Mouse (Mus musculus): ENCODE results near the gene Mob1b. TPM values are rescaled to one million over a fixed set of nuclear protein-coding genes. Genes with fewer than 3 reads are reported as not detected.

The Mob1b gene
- polyA plus RNA-seq, 1 experiment: 33.0 TPM

- TF ChIP-seq GATA1 (IDR thresholded peaks at IDR 0.05; ENCODE audit: low read length): no peak
Measured at GRCm38 (mm10) chr5:88793676-88794075, 73.0 kb downstream of the Mob1b start.

DNA sequence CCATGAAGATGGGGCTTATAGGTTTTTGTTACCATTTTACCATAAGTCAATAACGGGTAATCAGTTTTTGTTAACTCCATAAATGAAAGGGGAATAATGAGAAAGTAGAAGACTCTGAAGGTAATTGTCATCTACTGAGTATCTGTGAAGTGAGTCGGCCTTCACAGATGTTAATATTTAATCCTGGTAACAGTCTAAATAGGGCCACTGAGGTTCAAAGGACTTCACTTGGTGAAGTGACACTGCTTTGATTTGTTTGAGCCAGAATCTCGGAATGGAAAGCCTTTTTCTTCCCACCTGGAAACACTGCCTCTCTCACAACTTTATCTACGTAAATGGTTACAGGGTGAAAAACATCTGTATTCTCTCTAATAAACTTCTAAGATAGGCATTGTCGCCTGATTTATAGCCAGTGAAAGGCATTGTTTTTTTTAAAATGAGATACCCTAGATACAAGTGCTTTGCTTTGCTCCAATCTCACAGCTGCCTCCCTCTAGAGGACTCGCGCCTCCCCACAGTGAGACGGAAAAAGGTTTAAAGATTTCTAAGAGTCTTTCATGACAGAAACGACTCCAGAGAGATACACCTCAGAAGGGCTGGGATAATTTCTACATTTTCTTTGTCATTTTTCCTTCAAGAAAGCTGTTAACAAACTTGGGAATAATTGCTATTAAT is 75.4 kb downstream of the Mob1b start:
- no peak for TF ChIP-seq GATA1 (IDR thresholded peaks at IDR 0.05; ENCODE audit: low read length)

DNA sequence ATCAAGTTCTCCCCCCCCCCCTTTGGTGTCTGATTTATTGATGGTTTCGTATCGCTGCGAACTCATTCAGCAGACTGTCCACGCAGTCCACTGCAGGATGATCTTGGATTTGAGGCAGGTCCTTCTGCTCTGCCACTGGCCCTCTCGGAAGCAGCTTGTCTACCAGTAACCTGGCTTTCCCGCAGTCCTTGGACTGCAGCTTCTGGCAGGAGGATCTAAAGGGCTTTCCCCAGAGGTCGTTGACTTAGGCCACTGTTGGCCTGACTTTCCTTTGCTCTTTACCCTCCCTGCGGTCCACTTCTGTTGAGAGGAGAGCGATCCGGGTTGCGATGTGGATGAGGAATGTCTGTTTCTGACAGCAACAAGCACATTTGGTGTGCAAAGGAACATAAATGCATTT is 75.9 kb downstream of the Mob1b start:
- TF ChIP-seq GATA1 (IDR thresholded peaks at IDR 0.05; ENCODE audit: low read length): no peak

DNA sequence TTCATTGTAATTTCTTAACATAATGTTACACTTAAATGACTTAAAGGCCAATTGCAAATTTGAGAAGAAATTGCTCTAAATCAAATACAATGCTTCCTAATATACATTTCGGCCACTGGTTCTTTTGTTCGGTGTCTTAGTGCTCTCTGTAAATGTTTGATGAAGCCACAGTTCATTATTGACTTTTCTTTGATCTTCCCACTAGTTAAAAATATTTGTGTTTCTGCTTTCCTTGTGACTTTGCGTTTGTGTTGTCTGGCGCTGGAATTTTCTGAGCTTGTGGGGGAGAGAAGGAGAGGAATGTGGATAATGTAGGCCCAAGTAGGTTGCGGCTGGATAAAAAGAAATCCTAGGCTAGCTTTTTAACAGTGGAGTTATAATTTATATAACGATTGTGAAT is 76.5 kb downstream of the Mob1b start:
- TF ChIP-seq GATA1 (IDR thresholded peaks at IDR 0.05; ENCODE audit: low read length): no peak

DNA sequence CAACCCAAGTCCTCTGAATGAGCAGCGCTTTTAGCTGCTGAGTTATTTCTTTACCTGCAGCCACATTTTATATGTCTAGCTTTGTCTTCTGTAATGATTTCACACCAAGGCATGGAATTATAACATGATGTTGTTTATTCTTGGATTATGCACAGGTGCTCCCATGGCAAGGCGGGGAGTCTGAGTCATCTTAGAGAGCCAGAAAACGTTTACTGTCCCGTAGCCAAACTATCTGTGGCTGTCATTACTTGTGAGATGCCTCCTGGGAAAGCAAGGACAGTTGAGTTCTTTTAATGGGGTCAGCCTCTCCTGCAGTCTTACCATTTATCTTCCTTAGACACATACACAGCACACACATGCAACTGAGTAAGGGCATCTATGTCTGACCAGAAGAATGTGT is 85.0 kb downstream of the Mob1b start:
- no peak for TF ChIP-seq GATA1 (IDR thresholded peaks at IDR 0.05; ENCODE audit: low read length)

- no peak for TF ChIP-seq GATA1 (IDR thresholded peaks at IDR 0.05; ENCODE audit: low read length)
Measured at GRCm38 (mm10) chr5:88806278-88806677, 85.6 kb downstream of the Mob1b start.

GRCm38 (mm10) chr5:88807342-88807741 is 86.7 kb downstream of the Mob1b start:
- no peak for TF ChIP-seq GATA1 (IDR thresholded peaks at IDR 0.05; ENCODE audit: low read length)

- no peak for TF ChIP-seq GATA1 (IDR thresholded peaks at IDR 0.05; ENCODE audit: low read length)
Measured at GRCm38 (mm10) chr5:88813188-88813587, 92.5 kb downstream of the Mob1b start.

Other genes starting within 250 kb of the Mob1b start
- gene Enam, start 232.9 kb upstream of the Mob1b start, polyA plus RNA-seq (2012): not detected in 2 replicates
- gene Jchain, start 193.0 kb upstream of the Mob1b start, polyA plus RNA-seq (2012): not detected in 2 replicates
- gene Utp3, start 166.4 kb upstream of the Mob1b start, polyA plus RNA-seq (2012): 67.7 and 83.9 TPM in 2 replicates
- 2.9 and 3.5 TPM in 2 replicates for gene Rufy3, start 155.8 kb upstream of the Mob1b start, polyA plus RNA-seq (2012)
- gene Grsf1, start 44.7 kb upstream of the Mob1b start, polyA plus RNA-seq (2012): 61.5 and 76.2 TPM in 2 replicates
- 5.9 and 8.0 TPM in 2 replicates for gene Dck, start 44.1 kb downstream of the Mob1b start, polyA plus RNA-seq (2012)
- not detected in 2 replicates for gene Slc4a4, start 166.0 kb downstream of the Mob1b start, polyA plus RNA-seq (2012)

All from G1E-ER4 (cell line).